Mouse (Mus musculus): ENCODE measurements around the gene Myocd.

Myocd gene

GRCm38 (mm10) chr11:65269851-65270473 lies at the start of gene Myocd:
Myocd (minus strand) TSS chr11:65269989.
- DNase-seq (ENCODE audit: low spot score in 2 of 2): no peak

GRCm38 (mm10) chr11:65303824-65304223 lies 34.0 kb upstream of the Myocd start:
- DNase-seq (ENCODE audit: low spot score in 2 of 2): no peak

- no peak for DNase-seq (ENCODE audit: low spot score in 2 of 2)
Measured at GRCm38 (mm10) chr11:65294128-65294833, 24.5 kb upstream of the Myocd start.

- DNase-seq (ENCODE audit: low spot score in 2 of 2): no peak
Measured at GRCm38 (mm10) chr11:65292994-65293393, 23.2 kb upstream of the Myocd start.

GRCm38 (mm10) chr11:65287706-65288105 lies 17.9 kb upstream of the Myocd start:
- no peak for DNase-seq (ENCODE audit: low spot score in 2 of 2)

- DNase-seq (ENCODE audit: low spot score in 2 of 2): no peak
Measured at GRCm38 (mm10) chr11:65286211-65286610, 16.4 kb upstream of the Myocd start.

GRCm38 (mm10) chr11:65275441-65275840 lies 5.7 kb upstream of the Myocd start:
- no peak for DNase-seq (ENCODE audit: low spot score in 2 of 2)

GRCm38 (mm10) chr11:65271000-65271399 lies 1.2 kb upstream of the Myocd start:
- no peak for DNase-seq (ENCODE audit: low spot score in 2 of 2)

GRCm38 (mm10) chr11:65268310-65268709 lies 1.5 kb downstream of the Myocd start:
- DNase-seq (ENCODE audit: low spot score in 2 of 2): no peak

- DNase-seq (ENCODE audit: low spot score in 2 of 2): no peak
Measured at GRCm38 (mm10) chr11:65263466-65263865, 6.3 kb downstream of the Myocd start.

- DNase-seq (ENCODE audit: low spot score in 2 of 2): no peak
Measured at GRCm38 (mm10) chr11:65258997-65259396, 10.8 kb downstream of the Myocd start.

- no peak for DNase-seq (ENCODE audit: low spot score in 2 of 2)
Measured at GRCm38 (mm10) chr11:65256143-65256542, 13.6 kb downstream of the Myocd start.

- DNase-seq (ENCODE audit: low spot score in 2 of 2): no peak
Measured at GRCm38 (mm10) chr11:65255564-65255963, 14.2 kb downstream of the Myocd start.

GRCm38 (mm10) chr11:65250366-65250765 lies 19.4 kb downstream of the Myocd start:
- DNase-seq (ENCODE audit: low spot score in 2 of 2): no peak

- no peak for DNase-seq (ENCODE audit: low spot score in 2 of 2)
Measured at GRCm38 (mm10) chr11:65246301-65247054, 23.3 kb downstream of the Myocd start.

GRCm38 (mm10) chr11:65243593-65243992 lies 26.2 kb downstream of the Myocd start:
- no peak for DNase-seq (ENCODE audit: low spot score in 2 of 2)

GRCm38 (mm10) chr11:65240521-65240920 lies 29.3 kb downstream of the Myocd start:
- no peak for DNase-seq (ENCODE audit: low spot score in 2 of 2)

GRCm38 (mm10) chr11:65237896-65238295 lies 31.9 kb downstream of the Myocd start:
- no peak for DNase-seq (ENCODE audit: low spot score in 2 of 2)

- no peak for DNase-seq (ENCODE audit: low spot score in 2 of 2)
Measured at GRCm38 (mm10) chr11:65236907-65237306, 32.9 kb downstream of the Myocd start.

- no peak for DNase-seq (ENCODE audit: low spot score in 2 of 2)
Measured at GRCm38 (mm10) chr11:65235374-65235773, 34.4 kb downstream of the Myocd start.

GRCm38 (mm10) chr11:65231771-65232170 lies 38.0 kb downstream of the Myocd start:
- no peak for DNase-seq (ENCODE audit: low spot score in 2 of 2)

GRCm38 (mm10) chr11:65226766-65227165 lies 43.0 kb downstream of the Myocd start:
- DNase-seq (ENCODE audit: low spot score in 2 of 2): no peak
